Mouse (Mus musculus) activated CD4-positive, CD25-positive, alpha-beta regulatory T cell, adult 4 months (primary cell): ENCODE data around the gene Itga7. TPM values are rescaled to one million over a fixed set of nuclear protein-coding genes. Genes with fewer than 3 reads are reported as not detected.

Experiments
- ATAC-seq: one replicate; pipeline ENCODE4 v1.8.0; 2017
- polyA plus RNA-seq, 2 experiments: library from polyadenylated mRNA; unstranded; fragments of 100-300 nt; shearing (Covaris generic); gene quantifications; one replicate each; pipeline ENCODE4 v1.2.1; 2017

Itga7 gene
- polyA plus RNA-seq, 2 experiments from 2014 or later = 2.9 to 6.1 TPM

DNA sequence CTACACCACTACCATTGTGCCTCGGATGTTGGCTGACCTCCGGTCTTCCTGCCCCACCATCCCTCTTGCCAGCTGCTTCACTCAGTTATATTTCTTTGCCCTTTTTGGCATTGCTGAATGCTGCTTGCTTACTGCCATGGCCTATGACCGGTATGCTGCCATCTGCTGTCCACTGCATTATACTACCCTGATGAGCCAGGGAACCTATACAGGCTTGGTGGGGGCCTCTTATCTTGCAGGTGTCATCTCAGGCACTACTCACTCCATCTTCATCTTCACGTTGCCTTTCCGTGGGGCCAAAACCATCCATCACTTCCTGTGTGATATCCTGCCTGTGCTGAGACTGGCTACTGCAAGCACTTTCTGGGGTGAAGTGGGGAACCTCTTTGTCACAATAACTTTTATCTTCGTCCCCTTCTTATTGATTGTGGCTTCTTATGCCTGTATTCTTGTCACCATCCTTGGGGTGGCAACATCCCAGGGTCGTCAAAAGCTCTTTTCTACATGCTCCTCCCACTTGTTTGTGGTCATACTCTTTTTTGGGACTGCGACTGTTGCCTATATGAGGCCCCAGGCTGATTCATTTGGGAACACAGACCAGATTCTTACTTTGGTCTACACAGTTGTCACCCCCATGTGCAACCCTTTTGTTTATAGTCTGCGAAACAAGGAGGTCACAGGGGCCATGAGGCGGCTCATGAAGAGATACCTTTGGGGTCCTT lies 56.7 kb downstream of the Itga7 start:
- peak; percentile 50 for ATAC-seq

DNA sequence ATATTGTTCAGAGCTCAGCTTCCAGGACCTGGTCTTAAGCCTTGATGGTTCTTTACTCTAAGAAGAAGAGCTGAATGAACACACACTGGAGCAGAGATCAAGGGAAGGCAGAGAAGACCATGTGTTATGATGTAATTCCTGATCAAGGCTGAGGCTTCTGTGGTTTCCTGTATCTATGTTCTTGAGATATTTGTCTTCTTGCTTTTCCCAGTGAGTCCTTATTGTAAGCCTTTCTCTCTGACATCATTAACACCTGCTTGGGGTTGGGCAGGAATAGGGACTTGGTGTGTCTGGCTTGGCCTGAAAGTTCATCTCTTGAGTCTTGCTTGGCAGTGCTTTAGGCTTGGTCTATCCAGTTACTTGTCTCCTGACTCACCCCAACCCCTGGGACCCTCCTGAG lies 57.4 kb downstream of the Itga7 start:
- peak; percentile 54 for ATAC-seq

DNA sequence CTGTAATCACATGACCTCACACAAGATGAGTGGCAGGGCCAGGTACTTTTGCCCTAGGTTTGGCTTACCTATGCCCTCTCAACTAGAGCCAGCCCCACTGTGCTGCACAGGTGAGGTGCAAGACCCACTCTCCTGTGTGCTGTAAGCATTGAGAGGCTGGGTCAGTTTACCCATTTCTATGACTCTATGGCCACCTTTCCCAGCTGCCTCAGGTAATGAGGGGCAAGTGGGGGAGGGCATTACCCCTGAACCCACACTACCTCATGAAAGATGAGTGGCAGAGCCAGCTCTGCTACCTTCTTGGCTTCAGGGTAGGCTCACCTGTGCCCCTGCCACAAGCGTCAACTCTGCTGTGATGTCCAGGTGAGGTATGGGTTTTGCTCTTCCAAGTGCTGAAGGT lies 62.2 kb downstream of the Itga7 start:
- no peak for ATAC-seq

DNA sequence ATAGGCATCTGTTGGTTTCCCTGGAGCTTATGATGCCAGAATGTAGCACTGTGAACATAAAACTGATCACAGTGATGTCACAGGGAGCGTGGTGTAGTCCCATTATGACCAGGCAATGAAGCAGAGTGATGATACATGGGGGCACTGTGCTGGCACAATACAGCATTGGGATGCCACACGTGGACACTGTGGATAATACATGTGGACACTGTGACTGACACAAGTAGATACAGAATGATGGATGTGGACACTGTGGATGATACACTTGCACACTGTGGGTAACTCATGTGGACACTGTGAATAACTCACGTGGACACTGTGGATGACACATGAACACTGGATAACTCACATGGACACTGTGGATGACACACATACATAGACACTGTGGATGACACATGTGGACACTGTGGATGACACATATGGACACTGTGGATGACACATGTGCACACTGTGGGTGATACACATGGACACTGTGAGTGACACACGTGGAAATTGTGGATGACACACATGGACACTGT lies 63.0 kb downstream of the Itga7 start:
- no peak for ATAC-seq

DNA sequence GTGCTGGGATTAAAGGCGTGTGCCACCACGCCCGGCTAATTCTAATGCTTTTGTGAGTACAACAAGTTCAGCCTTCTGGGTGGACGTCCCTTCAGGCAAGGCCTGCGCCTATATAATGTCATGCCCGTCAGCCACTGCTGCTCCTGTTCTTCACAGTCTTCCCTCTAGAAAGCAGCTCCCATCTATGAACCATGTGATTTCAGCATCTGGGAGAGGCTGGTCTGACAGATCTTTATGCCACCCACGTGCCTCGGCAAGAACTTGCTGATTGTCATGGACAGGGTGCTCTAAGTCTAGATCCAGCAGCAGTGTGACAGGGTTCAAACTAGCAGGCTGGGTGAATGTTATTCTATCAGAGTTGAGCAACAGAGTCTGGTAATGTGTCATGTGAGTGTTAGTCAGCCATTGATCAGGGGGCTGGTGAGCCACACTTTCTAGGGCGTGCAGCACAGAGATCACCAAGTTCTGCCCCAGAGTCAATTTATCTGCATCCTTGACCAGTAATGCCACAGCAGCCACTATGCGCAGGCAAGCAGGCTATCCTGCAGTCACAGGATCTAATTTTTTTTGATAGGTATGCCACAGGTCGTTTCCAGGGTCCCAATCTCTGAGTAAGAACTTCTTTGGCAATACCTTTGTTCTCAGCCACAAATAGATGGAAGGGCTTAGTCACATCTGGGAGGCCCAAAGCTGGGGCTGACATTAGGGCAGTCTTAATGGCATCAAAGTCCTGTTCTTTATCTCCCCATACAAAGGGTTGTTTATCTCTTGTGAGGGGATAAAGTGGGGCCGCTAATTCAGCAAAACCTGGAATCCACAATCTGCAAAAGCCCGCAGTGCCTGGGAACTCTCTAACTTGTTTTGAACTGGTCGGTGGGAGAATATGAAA lies 70.7 kb downstream of the Itga7 start:
- ATAC-seq = no peak

Other genes starting within 250 kb of the Itga7 start
- gene Rab5b, start 237.6 kb upstream of the Itga7 start, polyA plus RNA-seq = 10 to 100 TPM; 50.7 to 59.5 TPM
- gene Pmel, start 229.6 kb upstream of the Itga7 start, polyA plus RNA-seq = 1 to 10 TPM; 2.6 to 5.7 TPM
- 10 to 100 TPM; 24.0 to 29.2 TPM for gene Cdk2, start 228.8 kb upstream of the Itga7 start, polyA plus RNA-seq
- 100 to 1,000 TPM; 269 to 295 TPM for gene Dgka, start 189.0 kb upstream of the Itga7 start, polyA plus RNA-seq
- 10 to 100 TPM; 64.1 to 79.7 TPM for gene Pym1, start 185.9 kb upstream of the Itga7 start, polyA plus RNA-seq
- gene Mmp19, start 142.9 kb upstream of the Itga7 start, polyA plus RNA-seq = not detected
- 10 to 100 TPM; 54.4 to 68.5 TPM for gene Dnajc14, start 129.8 kb upstream of the Itga7 start, polyA plus RNA-seq
- 1 to 10 TPM; 3.3 to 3.4 TPM for gene Tmem198b, start 129.4 kb upstream of the Itga7 start, polyA plus RNA-seq
- gene Sarnp, start 116.5 kb upstream of the Itga7 start, polyA plus RNA-seq = 100 to 1,000 TPM; 192 to 229 TPM
- gene Ormdl2, start 112.2 kb upstream of the Itga7 start, polyA plus RNA-seq = 10 to 100 TPM; 75.6 to 87.1 TPM
- gene Gdf11, start 42.1 kb upstream of the Itga7 start, polyA plus RNA-seq = 1 to 10 TPM; 5.0 to 5.6 TPM
- gene Cd63, start 32.8 kb upstream of the Itga7 start, polyA plus RNA-seq = under 1 TPM; 0.69 to 0.92 TPM
- gene Rdh5, start 10.9 kb upstream of the Itga7 start, polyA plus RNA-seq = 1 to 10 TPM; 5.7 to 8.9 TPM
- gene Bloc1s1, start 9.8 kb upstream of the Itga7 start, polyA plus RNA-seq = 100 to 1,000 TPM; 218 to 252 TPM
- gene Mettl7b, start 27.2 kb downstream of the Itga7 start, polyA plus RNA-seq = not detected
- gene Olfr9, start 55.6 kb downstream of the Itga7 start, polyA plus RNA-seq = not detected
- not detected for gene Olfr763, start 77.0 kb downstream of the Itga7 start, polyA plus RNA-seq
- gene Olfr764-ps1, start 106.1 kb downstream of the Itga7 start, polyA plus RNA-seq = not detected
- not detected for gene Olfr765, start 116.2 kb downstream of the Itga7 start, polyA plus RNA-seq
- not detected for gene Olfr766-ps1, start 135.2 kb downstream of the Itga7 start, polyA plus RNA-seq
- under 1 TPM in 1 of 2 experiments, not detected in 1; 0.09 TPM for gene Olfr767, start 149.1 kb downstream of the Itga7 start, polyA plus RNA-seq
- not detected for gene Olfr768, start 165.6 kb downstream of the Itga7 start, polyA plus RNA-seq
- under 1 TPM in 1 of 2 experiments, not detected in 1; 0.21 TPM for gene Olfr769, start 184.0 kb downstream of the Itga7 start, polyA plus RNA-seq
- gene Olfr770, start 205.2 kb downstream of the Itga7 start, polyA plus RNA-seq = not detected
- not detected for gene Olfr771, start 230.9 kb downstream of the Itga7 start, polyA plus RNA-seq
- not detected for gene Olfr772, start 244.1 kb downstream of the Itga7 start, polyA plus RNA-seq